Mouse (Mus musculus): ENCODE data around the gene Plscr3.

Gene Plscr3

GRCm38 (mm10) chr11:69870289-69871069 is 24.3 kb downstream of the Plscr3 start:
- no peak for DNase-seq

DNA sequence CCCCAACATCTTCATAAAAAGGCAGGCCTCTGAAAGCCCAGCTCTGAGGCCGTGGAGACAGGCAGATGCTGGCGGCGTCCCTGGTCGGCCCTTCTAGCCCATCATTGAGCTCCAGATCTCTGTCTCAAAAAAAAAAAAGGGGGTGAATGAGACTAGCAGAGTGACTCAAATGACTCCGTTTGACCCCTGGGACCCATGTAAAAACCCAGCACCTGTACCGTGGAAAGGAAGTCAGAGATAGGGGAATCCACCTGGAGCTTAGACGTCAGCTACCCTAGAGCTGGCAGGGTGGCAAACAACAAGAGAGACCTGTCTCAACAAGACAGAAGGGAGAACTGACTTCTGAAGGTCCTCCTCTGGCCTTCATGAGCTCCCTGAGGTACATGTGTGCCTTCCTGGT is 25.6 kb downstream of the Plscr3 start:
- DNase-seq = no peak

DNA sequence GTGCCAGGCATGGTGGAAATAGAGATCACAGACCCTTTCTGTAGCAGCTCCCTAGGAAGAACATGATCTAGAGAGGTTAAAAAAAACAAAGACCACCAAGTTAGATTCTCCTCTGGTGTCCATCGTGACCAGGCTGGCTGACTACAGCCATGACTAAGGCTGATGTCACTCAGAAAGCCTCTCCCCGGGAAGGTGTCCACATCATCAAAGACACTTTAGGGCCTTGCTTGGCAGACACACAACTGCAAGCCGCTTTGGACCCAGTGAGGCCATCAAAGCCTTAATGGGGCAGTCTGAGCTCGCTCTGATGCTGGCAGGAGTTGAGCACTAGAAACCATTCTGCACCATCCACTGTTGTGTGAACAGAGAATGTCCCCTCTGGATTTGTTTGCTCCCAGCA is 26.3 kb downstream of the Plscr3 start:
- no peak for DNase-seq

DNA sequence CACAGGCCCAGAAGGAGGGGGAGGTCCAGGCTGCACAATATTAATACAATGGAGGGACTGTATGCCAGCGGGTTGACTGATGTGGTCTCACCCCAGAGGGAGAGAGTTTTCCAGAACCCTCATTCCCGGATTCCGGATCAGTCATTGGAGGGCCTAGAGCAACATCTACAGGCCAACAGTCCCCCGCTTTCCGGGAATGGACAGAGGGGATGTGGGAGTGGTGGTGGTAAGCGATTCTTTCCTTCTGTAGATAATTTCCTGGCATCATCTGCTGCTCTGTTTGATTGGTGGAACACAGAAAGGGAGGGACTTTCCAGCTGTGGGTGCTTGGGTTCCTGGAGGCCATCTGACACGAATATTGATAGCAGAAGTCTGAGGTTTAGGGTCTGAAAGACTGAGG is 30.0 kb downstream of the Plscr3 start:
- no peak for DNase-seq

- DNase-seq = peak; percentile 83
Measured at GRCm38 (mm10) chr11:69876867-69877266, 30.7 kb downstream of the Plscr3 start.

DNA sequence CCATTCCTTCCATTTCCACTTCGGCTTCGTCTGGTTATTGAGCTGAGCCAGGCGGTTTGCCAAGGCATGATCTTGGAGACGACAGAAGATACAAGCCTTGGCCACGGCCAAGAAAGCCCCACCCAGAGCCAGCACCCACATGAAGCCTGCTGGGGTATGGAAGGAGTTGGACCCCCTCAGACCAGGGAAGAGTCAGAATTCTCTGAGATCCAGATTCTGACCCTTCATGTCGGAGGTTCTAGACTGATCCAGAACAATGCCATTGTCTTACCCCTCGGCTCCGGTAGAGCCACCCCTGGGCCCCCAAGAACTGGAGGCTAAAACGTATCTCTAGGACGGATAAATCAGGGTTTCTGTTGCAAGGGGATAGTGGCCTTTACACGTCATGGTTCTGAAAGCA is 31.7 kb downstream of the Plscr3 start, which contains the start of gene Tmem95:
Tmem95 (minus strand) TSS at position 141 of the 400 bp plus-strand sequence.
- no peak for DNase-seq

- DNase-seq = no peak
Measured at GRCm38 (mm10) chr11:69878399-69878798, 32.2 kb downstream of the Plscr3 start.

DNA sequence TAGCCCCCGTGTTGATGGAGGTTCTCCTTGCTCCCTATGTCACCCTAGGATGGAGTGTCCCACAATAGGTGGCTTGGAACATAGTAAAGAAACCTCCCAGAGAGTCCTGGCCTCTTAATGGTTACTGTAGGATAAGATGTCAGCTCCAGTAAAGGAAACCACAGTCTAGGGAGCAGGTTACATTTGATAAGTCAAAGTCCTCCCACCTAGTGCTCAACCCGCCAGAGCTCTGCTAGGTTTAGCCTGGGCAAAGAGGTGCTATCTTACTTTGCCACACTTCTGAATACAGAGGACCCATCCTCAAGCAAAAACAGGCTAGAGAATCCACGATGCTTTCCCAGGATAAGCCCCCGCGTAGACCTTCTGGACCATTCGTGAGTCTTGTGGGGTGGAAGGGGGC is 32.8 kb downstream of the Plscr3 start:
- no peak for DNase-seq

- DNase-seq = no peak
Measured at GRCm38 (mm10) chr11:69879711-69880110, 33.5 kb downstream of the Plscr3 start.

DNA sequence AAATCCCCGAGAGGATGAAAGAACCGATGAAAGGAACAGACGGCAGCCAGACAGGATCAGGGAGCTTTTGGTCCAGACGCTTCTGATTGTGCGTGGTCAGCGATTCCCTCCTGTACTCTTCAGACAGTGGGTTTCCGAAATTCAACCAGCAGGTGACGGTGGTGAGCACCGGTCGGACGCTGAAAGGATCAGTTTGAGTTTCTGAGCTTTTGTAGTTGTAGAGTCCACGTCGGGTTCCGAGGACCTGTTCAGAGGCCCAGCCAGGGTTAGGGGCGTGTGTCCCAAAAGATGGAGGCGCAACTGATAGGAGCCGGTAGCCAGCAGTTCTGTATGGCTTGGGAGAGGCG is 34.3 kb downstream of the Plscr3 start:
- DNase-seq = peak; percentile 57

DNA sequence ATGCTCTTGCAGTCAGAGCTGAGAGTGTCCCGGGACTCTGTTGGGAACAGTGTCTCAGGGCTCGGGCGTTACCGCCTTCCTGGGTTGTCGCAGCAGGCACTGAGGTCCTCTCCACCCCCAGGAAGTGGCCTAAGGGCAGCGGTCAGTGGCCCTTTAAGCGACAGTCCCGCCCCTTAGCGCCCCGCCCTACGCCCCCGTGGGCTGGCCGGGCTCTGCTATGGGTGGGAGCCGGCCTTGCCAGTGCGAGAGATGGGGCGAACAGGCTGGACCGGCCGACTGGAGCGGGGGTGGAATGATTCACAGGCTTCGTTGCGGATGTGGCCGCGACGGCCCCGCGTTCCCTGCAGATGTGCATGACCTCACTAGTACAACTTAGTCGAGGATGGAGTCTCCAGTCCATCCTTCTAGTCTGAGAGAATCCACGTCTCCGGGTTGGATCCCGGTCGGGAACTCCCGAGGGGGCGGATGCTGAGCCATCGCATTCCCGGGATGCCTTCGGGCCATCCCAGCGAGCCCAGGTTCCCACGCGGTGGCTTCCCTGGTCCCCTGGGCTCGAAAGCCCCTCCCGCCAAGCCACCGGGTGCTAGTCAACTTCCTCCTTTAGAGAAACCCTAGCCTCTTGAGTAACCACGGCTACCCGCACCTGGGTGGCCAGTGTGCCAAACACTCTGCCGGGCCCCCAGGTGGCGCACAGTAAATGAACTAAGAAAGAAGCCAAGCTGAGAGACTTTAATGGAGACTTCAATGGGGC is 34.9 kb downstream of the Plscr3 start, which contains the start of gene Kctd11:
Kctd11 (minus strand) TSS at position 554 of the 751 bp plus-strand sequence.
- DNase-seq = peak; percentile 82

DNA sequence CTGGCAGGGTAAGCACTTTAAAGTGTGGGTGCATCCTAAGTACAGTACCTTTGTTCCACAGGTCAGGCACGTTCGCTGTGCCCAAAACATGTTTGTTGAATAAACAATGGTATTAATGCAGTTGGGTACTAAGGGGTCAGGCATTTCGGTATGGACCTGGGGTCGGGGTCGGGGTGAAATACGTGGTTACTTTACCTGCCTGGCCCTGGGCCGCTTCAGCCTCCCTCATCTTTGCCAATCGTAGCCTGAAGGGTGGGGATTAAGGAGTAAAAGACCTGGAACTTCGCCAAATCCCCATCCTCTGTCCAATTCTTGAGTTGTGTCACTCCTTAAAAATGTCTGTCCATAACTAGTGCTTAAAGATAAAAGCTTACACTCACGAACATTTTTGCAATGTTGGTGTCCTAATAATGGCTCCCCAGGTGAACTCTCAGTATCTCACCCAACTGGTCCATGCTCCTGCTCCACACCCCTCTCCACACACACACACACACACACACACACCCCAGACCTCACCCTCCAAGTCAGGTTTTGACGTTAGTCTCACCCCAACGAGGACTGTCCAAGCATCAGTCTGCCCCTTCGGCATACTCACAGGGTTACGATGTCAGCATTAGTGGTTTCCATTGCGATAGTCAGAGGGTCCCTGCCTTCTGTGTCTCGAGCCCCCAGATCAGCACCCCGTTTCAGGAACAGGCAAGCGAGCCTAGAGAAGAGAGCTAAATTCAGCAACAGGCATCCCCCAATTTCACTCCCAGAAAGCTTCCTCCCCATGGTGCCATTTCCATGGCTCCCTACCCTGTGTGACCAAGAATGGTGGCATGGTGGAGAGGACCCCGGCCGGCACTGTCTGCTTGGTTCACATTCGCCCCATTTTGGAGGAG is 35.9 kb downstream of the Plscr3 start:
- peak; percentile 31 for DNase-seq

- peak; percentile 39 for DNase-seq
Measured at GRCm38 (mm10) chr11:69883066-69883465, 36.9 kb downstream of the Plscr3 start.

DNA sequence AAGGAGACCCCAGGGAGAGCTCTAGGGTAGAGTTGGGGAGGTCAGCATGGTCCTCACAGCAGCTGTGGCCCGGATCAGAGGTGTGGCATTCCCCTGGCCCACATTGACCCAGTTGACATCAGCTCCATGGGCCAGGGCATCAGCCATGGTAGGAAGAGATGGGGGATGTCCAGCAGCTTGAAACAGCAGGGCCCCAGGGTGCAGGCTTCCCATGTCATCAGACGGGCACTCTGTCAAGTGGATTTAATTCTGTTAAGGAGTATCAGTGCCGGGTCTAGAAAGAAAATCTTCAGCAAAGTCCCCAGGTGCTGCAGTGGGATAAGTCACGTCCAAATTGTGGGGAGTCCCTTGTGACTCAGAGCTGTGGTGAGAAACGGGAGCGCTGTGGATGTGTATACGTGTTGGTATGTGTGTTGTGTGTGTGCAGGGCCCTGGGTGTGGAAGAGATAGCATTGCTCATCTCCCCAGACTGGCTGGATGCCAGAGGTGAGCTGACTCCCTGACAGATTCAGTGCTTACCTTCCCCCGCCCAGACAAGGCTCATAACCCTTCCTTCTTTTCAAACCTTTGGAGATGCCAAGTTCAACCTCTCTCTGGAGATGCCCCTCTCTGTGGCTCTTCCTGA is 37.5 kb downstream of the Plscr3 start:
- peak; percentile 22 for DNase-seq

DNA sequence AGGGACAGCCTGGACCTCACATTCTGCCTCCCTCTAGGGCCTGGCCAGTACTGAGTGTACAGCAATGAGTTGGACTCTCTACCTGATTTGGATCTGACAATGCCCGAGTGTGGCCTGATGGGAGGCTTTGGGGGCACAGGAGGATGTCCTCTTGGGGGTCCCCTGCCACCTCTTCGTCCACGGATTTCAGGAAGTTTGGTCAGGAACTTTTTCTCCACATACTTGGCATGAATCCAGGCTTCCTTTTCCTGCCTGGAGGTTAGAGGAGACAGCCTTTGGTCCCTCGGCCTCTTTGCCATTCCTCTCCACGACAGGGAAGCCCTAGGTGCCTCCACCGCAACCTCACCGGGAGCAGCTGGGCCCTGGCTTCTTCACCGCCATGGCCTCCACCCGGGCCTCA is 38.1 kb downstream of the Plscr3 start:
- no peak for DNase-seq

DNA sequence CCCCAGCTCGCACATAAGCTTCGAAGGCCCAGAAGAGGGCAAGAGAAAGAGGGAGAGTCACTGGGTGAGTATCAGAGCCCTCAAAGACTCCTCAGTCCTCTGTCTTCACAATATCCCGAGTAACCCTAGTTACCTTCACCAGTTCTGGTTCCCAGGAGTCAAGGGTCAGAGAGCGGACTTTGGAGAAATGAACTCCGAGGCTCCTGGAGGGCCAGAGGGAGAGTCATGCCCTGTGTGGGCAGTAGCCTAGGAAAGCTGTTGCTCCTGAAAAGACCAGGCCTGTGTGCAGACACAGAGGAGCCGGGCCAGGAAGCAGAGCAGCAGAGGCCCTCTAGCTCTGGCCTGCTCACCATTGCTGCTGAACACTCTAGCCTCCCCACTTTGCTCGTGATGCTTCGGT is 38.5 kb downstream of the Plscr3 start:
- no peak for DNase-seq

- DNase-seq = no peak
Measured at GRCm38 (mm10) chr11:69886907-69887635, 40.9 kb downstream of the Plscr3 start.

- DNase-seq = no peak
Measured at GRCm38 (mm10) chr11:69891482-69891881, 45.3 kb downstream of the Plscr3 start.

GRCm38 (mm10) chr11:69894671-69895070 is 48.5 kb downstream of the Plscr3 start:
- DNase-seq = no peak

DNA sequence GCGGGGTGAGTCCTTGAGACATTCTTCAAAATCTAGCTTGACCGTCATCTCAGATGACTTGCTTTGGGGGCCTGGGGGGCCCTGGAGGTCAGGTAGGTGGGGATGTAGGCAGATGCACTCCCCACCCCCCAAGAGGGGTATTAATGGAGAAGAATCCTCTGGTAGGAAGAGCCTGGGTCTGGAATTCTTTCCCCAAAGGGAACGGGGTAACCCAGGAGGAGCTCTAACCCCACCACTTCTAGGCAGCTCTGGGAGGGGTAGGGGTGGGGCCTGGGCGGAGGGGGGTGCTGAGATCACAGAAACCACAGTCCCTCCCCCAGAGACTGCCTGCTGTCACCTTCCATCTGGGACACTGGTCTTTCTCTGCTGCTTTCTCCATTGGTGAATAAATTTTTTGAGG is 49.1 kb downstream of the Plscr3 start, which contains the start of gene Acap1:
Acap1 (minus strand) TSS at position 249 of the 400 bp plus-strand sequence.
- DNase-seq = no peak

DNA sequence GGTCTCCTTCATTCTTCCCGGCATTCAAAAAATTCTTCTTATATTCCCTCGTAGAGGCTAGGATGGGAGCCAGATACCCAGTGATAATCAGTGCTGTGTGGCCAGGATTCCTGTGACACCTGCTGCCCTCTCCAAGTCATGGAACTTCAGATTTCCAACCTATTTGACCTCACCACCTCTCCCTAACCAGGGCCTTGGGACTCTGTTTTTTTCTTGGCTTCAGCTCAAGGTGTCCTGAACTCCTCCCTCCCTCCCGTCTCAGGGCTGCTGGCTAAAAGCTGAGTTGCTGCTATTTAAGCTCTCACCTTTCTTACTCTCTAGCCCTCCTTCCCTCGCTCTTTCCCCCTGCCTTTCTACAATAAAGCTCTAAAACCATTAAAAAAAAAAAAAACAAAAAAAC is 53.7 kb downstream of the Plscr3 start:
- DNase-seq = peak; percentile 55
